Mouse (Mus musculus) cerebellum, adult 9-11 months (tissue): ENCODE data around the gene Nomo1.

Source experiments
- DNase-seq: peaks from one replicate; pipeline ENCODE4 v3.0.0; 2022

Nomo1 gene

GRCm38 (mm10) chr7:46047873-46048562, 14.5 kb downstream of the Nomo1 start:
- no peak for DNase-seq

DNA sequence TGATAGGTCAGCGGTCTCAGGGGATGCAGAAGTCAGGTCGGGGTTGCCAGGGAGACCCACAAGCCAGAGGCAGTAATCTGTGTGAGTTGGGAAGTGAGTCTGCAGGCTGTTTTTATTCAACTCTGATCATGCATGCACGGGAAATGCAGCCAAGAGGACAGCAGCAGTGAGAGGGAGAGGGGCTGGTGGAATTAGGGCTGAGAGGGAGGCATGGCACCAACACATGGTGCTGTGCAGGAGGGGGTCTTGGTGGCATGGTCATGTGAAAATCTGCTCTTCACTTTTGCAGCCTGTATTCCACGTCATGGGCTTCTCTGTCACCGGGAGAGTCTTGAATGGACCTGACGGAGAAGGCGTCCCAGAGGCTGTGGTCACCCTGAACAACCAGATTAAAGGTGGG, 16.5 kb downstream of the Nomo1 start:
- DNase-seq, result no peak

DNA sequence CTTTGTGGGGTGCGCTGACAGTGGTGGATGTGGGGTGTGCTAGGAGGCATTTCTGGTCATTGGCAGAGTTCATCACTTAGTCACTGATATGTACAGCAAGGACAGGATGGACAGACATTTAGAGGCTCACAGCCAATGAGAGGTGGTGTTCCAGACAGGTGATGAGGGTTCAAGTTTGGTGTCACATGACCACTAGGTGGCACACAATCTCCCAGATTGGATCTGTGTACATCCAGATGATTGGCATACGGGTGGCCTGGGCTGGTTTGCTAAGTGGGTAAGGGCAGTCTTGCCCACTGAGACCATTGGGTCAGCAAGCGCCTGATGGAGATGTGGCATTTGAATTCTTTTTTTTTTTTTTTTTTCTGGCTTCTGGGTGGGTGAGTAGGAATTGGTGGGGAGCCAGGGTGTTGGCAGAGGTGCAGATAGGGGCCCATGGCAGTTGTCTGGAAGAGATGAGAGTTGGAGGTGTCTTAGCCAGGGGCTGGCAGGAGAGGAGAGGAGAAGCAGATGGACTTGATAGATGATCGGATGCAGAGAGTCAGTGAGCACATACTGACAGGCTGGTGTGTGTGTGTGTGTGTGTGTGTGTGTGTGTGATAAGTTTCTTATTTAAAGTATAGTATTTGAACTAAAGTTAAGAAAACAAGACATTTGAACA, 18.8 kb downstream of the Nomo1 start:
- DNase-seq, result peak; percentile 21

DNA sequence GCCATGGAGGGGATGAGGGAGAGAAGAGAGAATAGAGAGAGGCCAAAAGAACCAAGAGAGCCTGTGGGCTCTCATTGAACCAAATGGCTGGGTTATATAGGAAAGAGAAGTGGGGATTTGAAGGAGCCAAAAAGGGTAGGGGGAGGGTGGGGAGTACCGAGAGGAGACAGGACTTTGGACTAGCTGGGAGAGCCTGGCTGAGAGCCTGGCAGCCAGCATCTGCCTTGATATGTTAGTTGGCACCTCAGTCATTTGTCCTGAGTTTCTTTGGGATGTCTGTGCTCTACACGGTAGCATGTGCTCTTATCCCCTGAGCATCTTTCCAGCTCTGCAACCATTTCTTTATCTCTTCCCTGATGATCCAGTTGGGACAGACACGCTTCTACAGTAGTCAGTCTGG, 20.1 kb downstream of the Nomo1 start:
- DNase-seq, result no peak

DNA sequence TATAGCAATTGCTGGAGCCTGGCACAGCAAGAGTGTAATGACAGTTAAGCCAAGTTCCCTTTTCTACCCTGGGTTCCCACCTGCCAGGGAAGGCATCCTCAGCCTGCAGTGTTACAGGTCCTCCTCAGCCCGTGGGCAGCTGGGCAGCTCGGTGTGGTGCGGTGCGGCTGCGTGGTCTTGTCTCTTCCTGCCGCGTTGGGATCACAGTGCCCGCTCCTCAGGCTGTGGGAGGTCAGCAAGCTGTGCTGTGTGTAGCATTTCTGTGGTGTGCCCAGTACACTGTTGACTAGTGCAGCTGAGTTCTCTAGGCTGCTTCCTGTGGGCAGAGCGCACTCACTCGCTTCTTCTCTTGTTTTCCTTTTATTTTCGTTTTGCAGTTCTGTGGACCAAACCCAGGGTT, 25.4 kb downstream of the Nomo1 start:
- no peak for DNase-seq

DNA sequence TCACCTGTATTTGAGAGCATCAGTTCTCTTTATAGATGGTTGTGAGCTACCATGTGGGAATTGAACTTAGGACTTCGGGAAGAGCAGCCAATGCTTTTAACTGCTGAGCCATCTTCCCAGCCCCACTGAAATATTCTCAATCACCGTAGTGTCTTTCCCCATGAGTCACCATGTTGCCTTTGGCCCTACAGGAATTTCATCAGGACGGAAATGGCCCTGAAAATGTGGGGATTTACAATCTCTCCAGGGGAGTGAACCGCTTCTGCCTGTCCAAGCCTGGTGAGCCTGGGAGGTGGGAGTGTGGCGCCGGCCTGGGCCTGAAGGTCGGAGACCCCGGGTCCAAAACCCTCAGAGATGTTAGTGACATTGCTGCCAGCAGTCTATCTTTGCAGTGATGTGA, 27.2 kb downstream of the Nomo1 start:
- DNase-seq, result no peak

DNA sequence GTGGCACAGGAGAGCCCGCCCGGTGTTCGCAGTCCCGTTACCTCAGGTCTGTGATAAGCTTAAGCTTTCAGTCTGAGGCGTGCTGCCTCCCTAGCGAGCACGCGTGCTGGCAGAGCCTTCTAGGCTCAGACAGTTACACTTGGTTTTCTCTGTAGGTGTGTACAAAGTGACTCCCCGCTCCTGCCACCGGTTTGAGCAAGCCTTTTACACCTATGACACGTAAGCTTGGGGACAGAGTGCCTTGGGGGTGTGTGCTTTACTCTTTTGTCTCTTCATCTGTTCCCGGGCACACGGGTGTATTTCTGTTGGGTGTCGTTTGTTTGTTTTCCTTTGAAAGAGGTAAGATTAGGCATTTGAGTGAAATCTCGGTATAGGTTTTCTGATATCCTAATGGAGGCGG, 28.1 kb downstream of the Nomo1 start:
- no peak for DNase-seq

- no peak for DNase-seq
Observed at GRCm38 (mm10) chr7:46063296-46063695, 29.8 kb downstream of the Nomo1 start.

GRCm38 (mm10) chr7:46068831-46069230, 35.3 kb downstream of the Nomo1 start:
- DNase-seq, result no peak

GRCm38 (mm10) chr7:46076844-46077243, 43.3 kb downstream of the Nomo1 start:
- DNase-seq, result no peak

- DNase-seq, result no peak
Observed at GRCm38 (mm10) chr7:46077675-46078074, 44.2 kb downstream of the Nomo1 start.

GRCm38 (mm10) chr7:46084024-46084423, 50.5 kb downstream of the Nomo1 start:
- DNase-seq, result no peak

GRCm38 (mm10) chr7:46084839-46085513, 51.5 kb downstream of the Nomo1 start:
- DNase-seq, result no peak

GRCm38 (mm10) chr7:46086378-46086777, 52.9 kb downstream of the Nomo1 start:
- no peak for DNase-seq

GRCm38 (mm10) chr7:46088241-46088640, 54.7 kb downstream of the Nomo1 start:
- no peak for DNase-seq

DNA sequence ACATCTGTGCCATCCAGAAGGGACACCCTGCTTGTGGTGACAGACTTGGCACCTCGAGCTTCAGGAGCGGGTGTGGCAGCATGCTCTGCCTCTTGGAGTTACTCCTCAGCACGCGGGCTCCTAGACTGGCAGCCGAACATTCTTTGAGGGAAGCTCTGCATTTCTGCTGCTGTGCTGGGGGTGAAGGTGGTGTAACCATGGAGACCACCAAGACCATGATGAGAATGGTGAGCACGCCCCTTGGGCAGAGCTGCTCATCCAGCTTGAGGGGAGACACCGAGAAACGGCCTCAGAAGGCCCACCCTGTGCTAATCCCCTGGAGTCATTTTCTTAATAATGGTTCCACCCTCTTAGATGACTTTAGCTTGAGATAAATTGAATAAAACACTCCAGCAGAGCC, 59.3 kb downstream of the Nomo1 start:
- no peak for DNase-seq

DNA sequence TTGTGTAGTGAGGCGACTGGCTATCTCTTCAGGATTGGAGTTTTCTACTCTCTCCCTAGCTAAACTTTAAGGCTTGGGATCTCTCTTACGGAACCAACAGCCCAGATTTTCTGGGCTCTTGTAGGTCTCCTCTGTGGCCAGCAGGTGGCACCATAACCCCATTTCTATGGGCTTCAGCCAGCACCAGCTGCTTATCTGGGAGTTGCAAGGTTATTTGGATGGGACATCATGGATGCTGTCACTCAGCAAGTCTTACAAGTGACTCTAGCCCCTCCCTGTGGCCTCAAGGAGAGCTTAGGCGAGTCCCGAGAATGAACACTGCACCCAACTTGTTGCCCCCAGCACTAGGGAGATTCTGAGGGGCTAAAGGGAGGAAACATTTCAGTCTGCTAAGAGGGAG, 62.6 kb downstream of the Nomo1 start:
- DNase-seq, result peak; percentile 73

DNA sequence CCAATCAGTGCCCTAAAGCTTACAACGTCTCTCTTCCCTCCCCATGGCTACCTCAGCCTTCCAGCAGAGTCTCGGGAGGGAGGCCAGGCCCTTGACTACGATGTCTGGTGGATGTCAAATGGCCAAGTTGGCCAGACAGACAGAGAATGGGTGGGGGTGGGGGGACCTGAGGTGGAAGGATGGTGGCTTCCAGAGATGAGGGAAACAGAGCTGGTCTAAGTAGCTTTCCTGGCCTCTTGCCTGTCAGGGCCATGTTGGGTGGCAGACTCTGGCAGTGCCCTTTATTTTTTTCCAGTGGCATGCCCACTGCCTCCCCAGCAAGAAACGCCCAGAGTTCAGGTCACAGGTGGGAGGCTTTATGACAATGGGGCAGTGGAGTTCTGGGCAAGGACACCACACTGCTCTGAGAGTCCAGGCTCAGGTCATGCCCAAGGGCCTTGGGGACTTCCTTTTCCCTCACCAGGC, 63.9 kb downstream of the Nomo1 start:
- DNase-seq, result peak; percentile 57

- DNase-seq, result peak; percentile 74
Observed at GRCm38 (mm10) chr7:46098221-46098918, 64.9 kb downstream of the Nomo1 start.

GRCm38 (mm10) chr7:46098919-46099286, 65.4 kb downstream of the Nomo1 start:
- DNase-seq, result peak; percentile 60

DNA sequence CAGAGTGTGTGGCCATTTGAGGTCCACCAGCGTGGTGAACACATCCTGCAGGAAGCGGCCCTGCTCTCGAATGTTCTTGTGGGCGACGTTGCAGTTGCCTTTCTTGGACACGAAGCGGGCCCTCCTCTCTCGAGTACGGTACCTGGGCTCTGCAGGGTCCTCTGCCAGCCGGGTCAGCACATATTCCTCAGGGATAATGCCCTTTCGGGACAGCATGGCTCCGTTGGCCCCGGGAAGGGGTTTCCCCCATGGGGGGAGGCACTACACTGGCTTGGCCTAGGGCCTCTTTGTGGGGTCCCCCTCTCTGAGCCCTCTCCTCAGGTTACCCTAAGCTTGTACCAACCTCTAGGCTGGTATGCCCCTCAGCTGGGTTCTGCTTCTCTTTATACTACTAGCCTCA, 66.2 kb downstream of the Nomo1 start:
- DNase-seq, result peak; percentile 67

DNA sequence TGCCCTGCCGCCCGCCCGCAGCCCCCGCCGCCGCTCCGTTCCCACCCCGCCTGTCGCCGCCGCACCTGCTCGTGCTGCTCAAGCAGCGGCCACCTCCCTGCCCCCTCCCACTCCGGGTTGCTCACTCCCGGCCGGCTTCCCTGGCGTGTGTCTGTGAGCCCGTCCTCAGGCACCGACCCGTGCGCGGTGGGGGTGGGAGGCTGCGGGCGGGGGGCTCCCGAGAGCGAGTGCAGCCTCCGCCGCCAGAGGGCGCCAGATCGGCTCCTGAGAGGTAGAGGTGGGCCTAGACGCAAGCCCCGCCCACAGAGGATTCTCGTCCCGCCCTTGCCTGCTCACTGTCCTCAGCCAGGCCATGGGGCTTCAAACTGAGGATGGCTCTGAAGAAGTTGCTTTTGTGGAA, 67.1 kb downstream of the Nomo1 start, which contains the start of gene Kcnj11:
Gene Kcnj11, minus strand, starts transcription at position 202 of the 400 bp plus-strand sequence.
- DNase-seq, result peak; percentile 88

DNA sequence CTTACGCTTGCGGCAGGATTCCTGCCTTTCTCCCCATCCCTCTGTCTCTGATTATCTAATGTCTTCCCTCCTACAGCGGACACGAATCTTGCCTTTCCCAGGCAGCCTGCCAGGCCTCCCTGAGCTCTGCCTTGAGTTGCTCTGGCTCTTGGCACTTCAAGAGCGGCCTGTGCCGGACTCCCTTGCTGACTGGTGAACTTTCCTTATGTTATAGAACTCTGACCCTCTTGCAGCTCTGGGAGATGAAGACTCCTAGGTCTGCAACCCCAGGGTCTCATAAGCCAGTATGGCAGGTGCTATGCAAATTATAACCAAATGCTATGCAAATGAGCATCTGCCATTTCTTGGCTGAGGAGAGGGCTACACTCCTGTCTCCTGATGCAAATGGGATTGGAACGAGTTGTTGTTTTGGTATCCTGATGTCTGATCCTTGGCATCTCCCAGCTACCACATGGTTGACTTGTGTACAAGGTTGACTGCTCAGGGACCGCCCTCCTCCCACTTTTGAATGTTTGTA, 69.6 kb downstream of the Nomo1 start:
- DNase-seq, result peak; percentile 66
